Mouse (Mus musculus): Measurements from ENCODE around the gene 5330417C22Rik.

- TF ChIP-seq EP300 (IDR thresholded peaks at IDR 0.05; ENCODE audit: insufficient read depth, low read depth, low read length) (no peak), CTCF (IDR thresholded peaks at IDR 0.05) (no peak), POLR2A (IDR thresholded peaks at IDR 0.05; ENCODE audit: insufficient read depth, low read depth, low read length) (no peak)
Observed at GRCm38 (mm10) chr3:108499826-108500225, 36.5 kb downstream of the 5330417C22Rik start.
